Mouse (Mus musculus) left cerebral cortex, adult 18-20 months (tissue): ENCODE data around the gene Rpp25. TPM values are rescaled to one million over a fixed set of nuclear protein-coding genes. Genes with fewer than 3 reads are reported as not detected.

Source experiments
- DNase-seq, 2 experiments: peaks; one replicate each; pipeline ENCODE4 v3.0.0; 2021 to 2022; ENCODE audit warnings: low spot score in 2 of 2, mixed read lengths in 1 of 2
- long read RNA-seq, 2 experiments: library from polyadenylated mRNA; stranded (forward); transcript quantifications; one replicate each; pipeline ENCODE4 v2.0.0; 2021
- total RNA-seq, 2 experiments: library from RNA; stranded (reverse); gene quantifications; 2 replicates each; pipeline ENCODE4 v1.2.3; 2021

Rpp25 gene
- total RNA-seq: 10 to 100 TPM; 17.6 to 18.5 TPM
- long read RNA-seq, experiment 1, transcript Rpp25-201 (1 exons, 1,423 nt): major isoform, 29 of 29 reads
- long read RNA-seq, experiment 1, partial matches to known transcripts: 0 of 29 reads
- long read RNA-seq, experiment 1, other reads (novel, unspliced or antisense): 0 of 29 reads
- long read RNA-seq, experiment 2, transcript Rpp25-201 (1 exons, 1,423 nt): major isoform, 20 of 20 reads
- long read RNA-seq, experiment 2, partial matches to known transcripts: 0 of 20 reads
- long read RNA-seq, experiment 2, other reads (novel, unspliced or antisense): 0 of 20 reads

GRCm38 (mm10) chr9:57503622-57504380 lies at the start of gene Rpp25:
Rpp25 (plus strand) TSS chr9:57504026.
- DNase-seq: peak; percentile 57 to 65

GRCm38 (mm10) chr9:57459707-57460106 lies 44.1 kb upstream of the Rpp25 start:
- no peak for DNase-seq

- DNase-seq: no peak
Measured at GRCm38 (mm10) chr9:57462866-57463265, 41.0 kb upstream of the Rpp25 start.

GRCm38 (mm10) chr9:57466101-57466500 lies 37.7 kb upstream of the Rpp25 start:
- no peak for DNase-seq

- peak; percentile 53 to 54 for DNase-seq
Measured at GRCm38 (mm10) chr9:57467271-57467771, 36.5 kb upstream of the Rpp25 start.

GRCm38 (mm10) chr9:57467896-57468549 lies 35.8 kb upstream of the Rpp25 start, which contains the start of gene Scamp5:
Scamp5 (minus strand) TSS chr9:57468060.
- DNase-seq: peak; percentile 88 to 93

GRCm38 (mm10) chr9:57468914-57469313 lies 34.9 kb upstream of the Rpp25 start:
- peak; percentile 20 to 31 for DNase-seq

- peak; percentile 88 to 92 for DNase-seq
Measured at GRCm38 (mm10) chr9:57485774-57486173, 18.1 kb upstream of the Rpp25 start.

- DNase-seq: no peak
Measured at GRCm38 (mm10) chr9:57487807-57488206, 16.0 kb upstream of the Rpp25 start.

- no peak for DNase-seq
Measured at GRCm38 (mm10) chr9:57493532-57493931, 10.3 kb upstream of the Rpp25 start.

GRCm38 (mm10) chr9:57494970-57495369 lies 8.9 kb upstream of the Rpp25 start:
- DNase-seq: no peak

- DNase-seq: no peak
Measured at GRCm38 (mm10) chr9:57497236-57497635, 6.6 kb upstream of the Rpp25 start.

GRCm38 (mm10) chr9:57498536-57498935 lies 5.3 kb upstream of the Rpp25 start:
- no peak for DNase-seq

- DNase-seq: peak in 1 of 2 experiments; percentile 34
Measured at GRCm38 (mm10) chr9:57501452-57501851, 2.4 kb upstream of the Rpp25 start.

- peak; percentile 40 to 59 for DNase-seq
Measured at GRCm38 (mm10) chr9:57501861-57502260, 2.0 kb upstream of the Rpp25 start.

- DNase-seq: peak; percentile 37 to 39
Measured at GRCm38 (mm10) chr9:57502911-57503621, 760 bp upstream of the Rpp25 start.

GRCm38 (mm10) chr9:57504381-57504700 lies 515 bp downstream of the Rpp25 start:
- DNase-seq: peak; percentile 55 to 66

GRCm38 (mm10) chr9:57504891-57505290 lies 1.1 kb downstream of the Rpp25 start:
- DNase-seq: no peak

- peak; percentile 54 to 70 for DNase-seq
Measured at GRCm38 (mm10) chr9:57505700-57506099, 1.9 kb downstream of the Rpp25 start.

- DNase-seq: no peak
Measured at GRCm38 (mm10) chr9:57510577-57510976, 6.8 kb downstream of the Rpp25 start.

GRCm38 (mm10) chr9:57517113-57517512 lies 13.3 kb downstream of the Rpp25 start:
- DNase-seq: peak; percentile 65 to 80
